Comparison of ENCODE assay signal across 8 mouse cellular contexts in the genomic region with DNA sequence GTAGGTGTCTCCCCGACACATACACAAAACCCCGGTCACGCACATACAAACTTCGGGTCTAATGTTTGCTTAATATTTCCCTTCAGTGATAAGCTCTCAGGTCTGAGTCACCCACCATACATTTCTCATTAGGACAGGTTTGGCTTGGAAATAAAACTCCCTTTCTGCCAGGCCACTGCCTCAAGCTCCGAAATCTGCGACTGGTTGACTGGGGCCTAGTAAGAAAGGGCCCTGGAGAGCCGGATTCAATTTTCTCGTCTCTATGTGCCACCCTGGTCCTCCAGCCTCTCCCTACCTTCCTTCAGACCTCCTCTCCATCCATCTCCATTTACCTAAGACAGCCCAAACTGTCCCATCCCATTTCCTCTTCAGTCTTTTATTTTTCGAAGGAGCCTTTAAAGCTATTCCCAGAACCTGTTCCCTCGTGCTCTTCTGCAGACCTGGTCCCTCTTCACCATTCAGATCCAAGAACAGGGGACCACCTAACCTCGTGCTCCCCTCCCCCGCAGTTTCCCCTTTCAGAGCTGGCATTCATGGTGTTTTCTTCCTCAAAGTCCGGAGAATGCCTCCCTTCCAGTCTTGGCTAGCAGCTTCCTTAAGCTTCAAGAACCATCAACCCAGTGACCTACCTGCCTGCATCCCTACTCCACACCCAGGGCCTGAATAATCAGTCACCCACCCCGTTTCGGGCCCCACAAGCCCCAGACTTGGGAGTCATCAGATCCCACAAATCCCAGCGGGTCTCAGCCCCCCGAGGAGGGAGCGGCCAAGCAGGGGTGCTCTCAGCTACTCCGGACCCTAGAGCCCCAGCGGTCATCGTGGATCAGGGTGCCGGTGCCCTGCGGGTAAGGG. TPM values are rescaled to one million over a fixed set of nuclear protein-coding genes. Genes with fewer than 3 reads are reported as not detected.
DNase-seq lines count a peak whose midpoint lies in the region; ATAC-seq and TF ChIP-seq lines count a peak whose summit lies in the region.

No protein-coding gene starts in this region.

- no peaks in the 10 kb centered on the region for H3K9me3 ChIP-seq in kidney, postnatal 0 days (replicated peaks; ENCODE audit: low read length)
- no peaks in the 10 kb centered on the region for H3K9me3 ChIP-seq in forebrain, embryonic 10.5 days
- no peaks in the 10 kb centered on the region for H3K9me3 ChIP-seq in limb, embryonic 11.5 days (ENCODE audit: control insufficient read depth, low read length)

- H3K27me3 ChIP-seq in kidney, postnatal 0 days (ENCODE audit: insufficient read depth, low read length), result no peaks in the 10 kb centered on the region
- peaks cover 4% of the 10 kb centered on the region; the same call in 1 of the 2 replicates for H3K27me3 ChIP-seq in forebrain, embryonic 10.5 days (ENCODE audit: poor library complexity, severe bottlenecking)
- H3K27me3 ChIP-seq in limb, embryonic 11.5 days (ENCODE audit: control insufficient read depth, insufficient read depth, low read length), result no peaks in the 10 kb centered on the region

- H3K36me3 ChIP-seq in kidney, postnatal 0 days (ENCODE audit: insufficient read depth, low read length), result no peaks in the 10 kb centered on the region
- H3K36me3 ChIP-seq in forebrain, embryonic 10.5 days (replicated peaks), result no peaks in the 10 kb centered on the region
- no peaks in the 10 kb centered on the region for H3K36me3 ChIP-seq in limb, embryonic 11.5 days (ENCODE audit: control insufficient read depth, insufficient read depth, low read length)

- no peak for TF ChIP-seq CTCF in kidney, postnatal 0 days (IDR thresholded peaks at IDR 0.05; ENCODE audit: low read depth)
- no peak for TF ChIP-seq CTCF in olfactory bulb, adult 2 months (IDR thresholded peaks at IDR 0.05; ENCODE audit: insufficient read depth, low read depth, low read length)

- peak overlapping the region; percentile 92 for H3K27ac ChIP-seq in kidney, postnatal 0 days
- H3K27ac ChIP-seq in forebrain, embryonic 10.5 days, result peak overlapping the region; percentile 97
- peak overlapping the region; percentile 90 for H3K27ac ChIP-seq in limb, embryonic 11.5 days (replicated peaks; ENCODE audit: low read depth, low read length)
- H3K27ac ChIP-seq in olfactory bulb, adult 2 months (ENCODE audit: insufficient read depth, low read depth, low read length), result peak overlapping the region; percentile 83

- 11% methylated on average over 23 of the region's 23 CpGs for WGBS in kidney, postnatal 0 days
- 14% methylated on average over 23 of the region's 23 CpGs for WGBS in forebrain, embryonic 10.5 days
- 12% methylated on average over 23 of the region's 23 CpGs for WGBS in limb, embryonic 11.5 days
- 5% methylated on average over 23 of the region's 23 CpGs for WGBS in olfactory bulb, adult 2 months

- H3K4me1 ChIP-seq in kidney, postnatal 0 days (replicated peaks; ENCODE audit: insufficient read depth, low read length), result no peaks in the 10 kb centered on the region; the same call in 1 of the 2 replicates
- peaks cover 48% of the 10 kb centered on the region for H3K4me1 ChIP-seq in forebrain, embryonic 10.5 days
- H3K4me1 ChIP-seq in limb, embryonic 11.5 days (ENCODE audit: control insufficient read depth, insufficient read depth, low read length), result peaks cover 3% of the 10 kb centered on the region; the same call in 1 of the 2 replicates
- peaks cover 23% of the 10 kb centered on the region for H3K4me1 ChIP-seq in olfactory bulb, adult 2 months (ENCODE audit: control insufficient read depth, insufficient read depth, low read length)

- H3K4me2 ChIP-seq in kidney, postnatal 0 days (ENCODE audit: low read length), result peak overlapping the region; percentile 89
- H3K4me2 ChIP-seq in limb, embryonic 11.5 days (ENCODE audit: low read depth, severe bottlenecking), result peak overlapping the region; percentile 86

- no peak for TF ChIP-seq POLR2A in olfactory bulb, adult 2 months (IDR thresholded peaks at IDR 0.05; ENCODE audit: insufficient read depth, low read depth, low read length)

- H3K4me3 ChIP-seq in kidney, postnatal 0 days (replicated peaks; ENCODE audit: low read depth, low read length), result peak overlapping the region; percentile 74
- H3K4me3 ChIP-seq in forebrain, embryonic 10.5 days, result peak overlapping the region; percentile 90
- peak overlapping the region; percentile 79 for H3K4me3 ChIP-seq in limb, embryonic 11.5 days (ENCODE audit: low read depth, low read length)
- peak overlapping the region; percentile 55 for H3K4me3 ChIP-seq in olfactory bulb, adult 2 months (ENCODE audit: insufficient read depth, low read depth, low read length)

- ATAC-seq in kidney, postnatal 0 days (replicated peaks; ENCODE audit: low FRiP score, low read depth), result peak; percentile 34; the same call in 1 of the 2 replicates
- ATAC-seq in limb, embryonic 11.5 days (ENCODE audit: insufficient number of reproducible peaks, low FRiP score, low TSS enrichment, low read depth), result no peak

- peak; percentile 41 for DNase-seq in kidney, postnatal 0 days (ENCODE audit: low spot score)
- no peak for DNase-seq in kidney, postnatal 25 days
- DNase-seq in brain, adult 2 months (ENCODE audit: low read depth, low spot score), result peak; percentile 51
- peak; percentile 46 for DNase-seq in forebrain, embryonic 10.5 days (ENCODE audit: extremely low spot score, low spot score)
- peak; percentile 48 for DNase-seq in limb, embryonic 11.5 days (ENCODE audit: low spot score)
- DNase-seq in adrenal gland, postnatal 4 days (ENCODE audit: low spot score in 2 of 2), result no peak
- no peak for DNase-seq in layer of hippocampus, adult 9-10 months (ENCODE audit: low spot score)

- H3K9ac ChIP-seq in kidney, postnatal 0 days (ENCODE audit: low read depth, low read length), result peak overlapping the region; percentile 93
- peak overlapping the region; percentile 96 for H3K9ac ChIP-seq in limb, embryonic 11.5 days (ENCODE audit: low read length)

RNA-seq across cellular contexts. Expression of a gene that starts 1.0 kb away (rescaled TPM):
- 23.9 and 27.9 TPM in 2 replicates for polyA plus RNA-seq in kidney, postnatal 0 days (2015; fragmentation: Nextera tagmentation; extraction: Ambion mirVana)
- 31.7 and 32.8 TPM in 2 replicates for polyA plus RNA-seq in forebrain, embryonic 10.5 days (2016; fragmentation: Nextera tagmentation; extraction: Ambion mirVana)
- polyA plus RNA-seq in limb, embryonic 11.5 days (2014; fragmentation: Nextera tagmentation; extraction: Ambion mirVana), result 56.9 and 59.5 TPM in 2 replicates
- not detected in 2 replicates for polyA plus RNA-seq in olfactory bulb, adult 2 months (2012; ENCODE audit: insufficient read depth, insufficient read length, low replicate concordance, missing spikeins)
- 10 to 100 TPM; 35.3 to 37.2 TPM for total RNA-seq in adrenal gland, postnatal 4 days (2021)

RNA-seq across cellular contexts. Expression of a gene that starts 27.8 kb away (rescaled TPM):
- polyA plus RNA-seq in kidney, postnatal 0 days (2015; fragmentation: Nextera tagmentation; extraction: Ambion mirVana), result 168 and 169 TPM in 2 replicates
- polyA plus RNA-seq in forebrain, embryonic 10.5 days (2016; fragmentation: Nextera tagmentation; extraction: Ambion mirVana), result 48.0 and 50.7 TPM in 2 replicates
- 56.1 and 60.5 TPM in 2 replicates for polyA plus RNA-seq in limb, embryonic 11.5 days (2014; fragmentation: Nextera tagmentation; extraction: Ambion mirVana)
- 425 and 1,354 TPM in 2 replicates for polyA plus RNA-seq in olfactory bulb, adult 2 months (2012; ENCODE audit: insufficient read depth, insufficient read length, low replicate concordance, missing spikeins)
- total RNA-seq in adrenal gland, postnatal 4 days (2021), result 100 to 1,000 TPM; 179 to 186 TPM

Comparison
In these comparisons a context has a peak if more than half of its experiments do, and no peak if none do; other contexts are left out.
1. DNase-seq: peak in kidney, postnatal 0 days (single experiment), brain, adult 2 months (single experiment), forebrain, embryonic 10.5 days (single experiment) and limb, embryonic 11.5 days (single experiment); none in kidney, postnatal 25 days (0 of 2), adrenal gland, postnatal 4 days (0 of 2) and layer of hippocampus, adult 9-10 months (single experiment).
2. RNA of a gene that starts 1.0 kb away (polyA plus RNA-seq): 56.9 to 59.5 TPM in limb, embryonic 11.5 days, 31.7 to 32.8 TPM in forebrain, embryonic 10.5 days and 23.9 to 27.9 TPM in kidney, postnatal 0 days; not detected in olfactory bulb, adult 2 months; every median in the first group is over 10 times any median in the second.
3. Peak in every context shown above with its lines, with median percentiles within 50 percentile points of each other: H3K27ac ChIP-seq and H3K4me3 ChIP-seq.